Mouse (Mus musculus) spleen, adult 2 months (tissue): ENCODE measurements at regions not wholly inside any gene's neighbourhood (a gene's known extent, or its start where the extent isn't known, plus 50 kb on each side); places are given as distances from the start of the nearest gene placed in this dataset.

Experiments
- DNase-seq, 2 experiments: peaks; one replicate each; pipeline versions ENCODE4 v3.0.0 to v3.0.0-alpha.2; 2012 to 2021; ENCODE audit warnings: low spot score in 2 of 2, low read depth in 1 of 2
- H3K27ac ChIP-seq: fragments of 200-500 bp; 2 replicates; pipeline ENCODE4 v1.5.1; 2012; ENCODE audit warnings: low read length, inconsistent platforms; ENCODE audit not compliant: insufficient read depth
- H3K27me3 ChIP-seq: fragments of 200-500 bp; 2 replicates; pipeline ENCODE4 v1.6.1; 2012; ENCODE audit warnings: mild to moderate bottlenecking, moderate library complexity, low read length, inconsistent platforms; ENCODE audit not compliant: control insufficient read depth, insufficient read depth
- H3K36me3 ChIP-seq: fragments of 200-500 bp; 2 replicates; pipeline ENCODE4 v1.6.1; 2012; ENCODE audit warnings: mild to moderate bottlenecking, low read length, inconsistent platforms; ENCODE audit not compliant: control insufficient read depth, insufficient read depth
- H3K4me1 ChIP-seq: fragments of 200-500 bp; 2 replicates; pipeline ENCODE4 v1.6.1; 2011; ENCODE audit warnings: inconsistent platforms; ENCODE audit not compliant: control insufficient read depth, insufficient read depth, insufficient read length
- H3K4me3 ChIP-seq: fragments of 200-500 bp; 2 replicates; pipeline ENCODE4 v1.5.1; 2011; ENCODE audit warnings: mild to moderate bottlenecking, inconsistent platforms; ENCODE audit not compliant: insufficient read depth, insufficient read length; ENCODE audit errors: extremely low read depth
- CTCF ChIP-seq: fragments of 200-500 bp; IDR thresholded peaks from 2 replicates; pipeline ENCODE4 v1.5.1; 2011; ENCODE audit warnings: mild to moderate bottlenecking, inconsistent platforms; ENCODE audit not compliant: insufficient read depth, insufficient read length, insufficient replicate concordance; ENCODE audit errors: extremely low read depth
- POLR2A ChIP-seq: fragments of 200-500 bp; IDR thresholded peaks from 2 replicates; pipeline ENCODE4 v1.6.1; 2011; ENCODE audit warnings: low read depth, low read length, inconsistent platforms
- WGBS: fragments of 180-500 bp; shearing (Covaris S2); methylation state at CpG from one replicate; pipeline ENCODE4 v1.1.7; 2018; 5-methylcytosine and 5-hydroxymethylcytosine counted together

DNA sequence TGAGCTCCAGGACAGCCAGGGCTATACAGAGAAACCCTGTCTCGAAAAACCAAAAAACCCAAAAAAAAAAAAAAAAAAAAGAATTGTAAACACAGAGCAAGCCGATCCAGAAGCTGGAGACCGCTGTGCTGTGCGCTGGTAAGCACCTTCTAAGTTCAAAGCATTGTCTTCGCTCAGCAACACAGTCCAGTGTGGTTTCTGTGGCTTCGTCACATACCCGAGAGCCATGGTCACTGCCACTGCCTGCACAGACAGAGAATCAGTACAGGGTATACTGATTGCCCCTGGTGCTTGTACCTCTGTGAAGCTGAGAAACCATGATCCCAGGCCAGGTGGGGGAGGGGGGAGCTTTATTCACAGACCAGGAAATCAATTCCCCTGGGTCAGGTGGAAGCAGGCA, 51.6 kb upstream of the Foxq1 start:
- H3K27me3 ChIP-seq = no peaks in the 10 kb centered on the region
- WGBS = 53% methylated on average over 6 of the region's 7 CpGs
- no peak overlapping the region for H3K27ac ChIP-seq
- H3K36me3 ChIP-seq = no peaks in the 10 kb centered on the region
- H3K4me3 ChIP-seq = no peak overlapping the region
- TF ChIP-seq POLR2A = no peak
- TF ChIP-seq CTCF = no peak
- peak in 1 of 2 experiments; percentile 9 for DNase-seq
- no peaks in the 10 kb centered on the region for H3K4me1 ChIP-seq

DNA sequence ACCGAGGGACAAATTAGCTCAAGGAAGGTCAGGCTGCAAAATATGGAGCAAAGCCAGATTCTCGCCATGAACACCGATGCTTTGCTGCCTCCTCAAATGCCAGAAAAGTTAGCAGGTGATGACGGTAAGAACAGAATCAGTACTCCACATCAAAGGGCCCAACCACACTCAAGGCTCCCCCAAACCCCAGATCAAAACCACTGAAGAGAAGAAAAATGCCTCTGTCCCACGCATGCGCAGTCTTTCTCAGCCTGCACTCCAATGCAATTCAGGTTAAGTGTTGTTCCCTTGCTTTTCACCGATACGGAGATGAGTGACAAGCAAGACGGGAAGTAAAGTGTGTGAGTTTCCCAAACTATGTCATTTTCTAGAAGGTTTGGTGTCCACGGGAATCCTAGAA, 50.5 kb upstream of the Foxq1 start:
- no peak for TF ChIP-seq POLR2A
- TF ChIP-seq CTCF = no peak
- no peak overlapping the region for H3K27ac ChIP-seq
- peak in 1 of 2 experiments; percentile 18 for DNase-seq
- no peaks in the 10 kb centered on the region for H3K4me1 ChIP-seq
- 77% methylated on average over 10 of the region's 10 CpGs for WGBS
- no peak overlapping the region for H3K4me3 ChIP-seq
- no peaks in the 10 kb centered on the region for H3K36me3 ChIP-seq
- no peaks in the 10 kb centered on the region for H3K27me3 ChIP-seq
